Mouse (Mus musculus) embryonic facial prominence, embryonic 13.5 days (tissue): ENCODE measurements around the gene Camkk2. TPM values are rescaled to one million over a fixed set of nuclear protein-coding genes. Genes with fewer than 3 reads are reported as not detected.

Source experiments
- ATAC-seq: fragments of 200-750 bp; cut with Nextera tagmentation; 2 replicates; pipeline ENCODE4 v1.8.0; 2017; ENCODE audit warnings: low read depth; ENCODE audit not compliant: insufficient number of reproducible peaks, insufficient read depth, low FRiP score, low TSS enrichment
- H3K27ac ChIP-seq: fragments of 300-500 bp; sonication (generic); 2 replicates; pipeline ENCODE4 v1.5.1; 2015; ENCODE audit warnings: moderate library complexity, mild to moderate bottlenecking, inconsistent platforms
- H3K27me3 ChIP-seq: fragments of 300-500 bp; sonication (generic); 2 replicates; pipeline ENCODE4 v1.6.1; 2015; ENCODE audit warnings: mild to moderate bottlenecking, inconsistent platforms
- H3K36me3 ChIP-seq: fragments of 300-500 bp; sonication (generic); 2 replicates; pipeline ENCODE4 v1.6.1; 2015; ENCODE audit warnings: mild to moderate bottlenecking, inconsistent platforms
- H3K4me1 ChIP-seq: fragments of 300-500 bp; sonication (generic); 2 replicates; pipeline ENCODE4 v1.6.1; 2015; ENCODE audit warnings: inconsistent platforms
- H3K4me2 ChIP-seq: fragments of 300-500 bp; sonication (generic); 2 replicates; pipeline ENCODE4 v1.6.1; 2015; ENCODE audit warnings: moderate library complexity, mild to moderate bottlenecking, inconsistent platforms
- H3K4me3 ChIP-seq: fragments of 300-500 bp; sonication (generic); 2 replicates; pipeline ENCODE4 v1.5.1; 2015; ENCODE audit warnings: mild to moderate bottlenecking, inconsistent platforms
- H3K9ac ChIP-seq: fragments of 300-500 bp; sonication (generic); 2 replicates; pipeline ENCODE4 v1.6.1; 2015; ENCODE audit warnings: mild to moderate bottlenecking, inconsistent platforms
- H3K9me3 ChIP-seq: fragments of 300-500 bp; sonication (generic); 2 replicates; pipeline ENCODE4 v1.6.1; 2016; ENCODE audit warnings: inconsistent platforms
- WGBS: fragments of 180-500 bp; shearing (Covaris S2); methylation state at CpG from one replicate; pipeline ENCODE4 v1.1.7; 2015; ENCODE audit warnings: mixed read lengths; 5-methylcytosine and 5-hydroxymethylcytosine counted together
- polyA plus RNA-seq: library from polyadenylated mRNA; unstranded; fragments of >200 nt; fragmentation: Nextera tagmentation; extraction: Ambion mirVana; gene quantifications from 2 replicates; pipeline ENCODE4 v1.2.1, GENCODE M21; 2015

Camkk2 gene
- polyA plus RNA-seq: 39.9 and 47.3 TPM in 2 replicates

GRCm38 (mm10) chr5:122779277-122779834, at the start of gene Camkk2:
Gene Camkk2, minus strand, starts transcription at chr5:122779409.
- no peaks in the 10 kb centered on the region for H3K27me3 ChIP-seq
- peak within 1 kb of the TSS; percentile 77 for H3K4me3 ChIP-seq
- peak within 1 kb of the TSS; percentile 77 for H3K27ac ChIP-seq
- WGBS: 0% methylated on average over 59 of the region's 63 CpGs
- peak within 1 kb of the TSS; percentile 83 for H3K9ac ChIP-seq
- no peaks in the 10 kb centered on the region for H3K36me3 ChIP-seq
- peak within 1 kb of the TSS; percentile 92 for H3K4me2 ChIP-seq
- ATAC-seq: peak; percentile 79
- H3K4me1 ChIP-seq: peaks cover 22% of the 10 kb centered on the region; the same call in 1 of the 2 replicates
- H3K9me3 ChIP-seq: no peaks in the 10 kb centered on the region

GRCm38 (mm10) chr5:122825099-122825498, 45.9 kb upstream of the Camkk2 start:
- Histone ChIP-seq H3K9ac (no peak overlapping the region), H3K4me3 (no peak overlapping the region), H3K36me3 (no peaks in the 10 kb centered on the region), H3K9me3 (no peaks in the 10 kb centered on the region), H3K4me2 (no peak overlapping the region), H3K27me3 (no peaks in the 10 kb centered on the region), H3K27ac (no peak overlapping the region), H3K4me1 (peaks cover 3% of the 10 kb centered on the region)
- no peak for ATAC-seq
- whole genome bisulfite sequencing: 78% methylated on average over 8 of the region's 8 CpGs

GRCm38 (mm10) chr5:122824450-122824849, 45.2 kb upstream of the Camkk2 start:
- H3K4me1 ChIP-seq: peaks cover 9% of the 10 kb centered on the region
- WGBS: 67% methylated on average over 6 of the region's 6 CpGs
- no peaks in the 10 kb centered on the region for H3K27me3 ChIP-seq
- no peak overlapping the region for H3K4me3 ChIP-seq
- no peak overlapping the region for H3K4me2 ChIP-seq
- no peaks in the 10 kb centered on the region for H3K9me3 ChIP-seq
- ATAC-seq: no peak
- no peak overlapping the region for H3K27ac ChIP-seq
- peaks cover under 1% of the 10 kb centered on the region; the same call in 1 of the 2 replicates for H3K36me3 ChIP-seq
- no peak overlapping the region for H3K9ac ChIP-seq

GRCm38 (mm10) chr5:122823976-122824375, 44.8 kb upstream of the Camkk2 start:
- H3K4me2 ChIP-seq: no peak overlapping the region
- H3K4me1 ChIP-seq: peaks cover 12% of the 10 kb centered on the region
- no peak for ATAC-seq
- no peaks in the 10 kb centered on the region for H3K27me3 ChIP-seq
- peaks cover 4% of the 10 kb centered on the region; the same call in 1 of the 2 replicates for H3K36me3 ChIP-seq
- no peak overlapping the region for H3K9ac ChIP-seq
- no peak overlapping the region for H3K4me3 ChIP-seq
- no peaks in the 10 kb centered on the region for H3K9me3 ChIP-seq
- no peak overlapping the region for H3K27ac ChIP-seq
- 65% methylated on average over 1 of the region's 1 CpGs for WGBS

- Histone ChIP-seq H3K27ac (no peak overlapping the region), H3K4me3 (no peak overlapping the region), H3K9ac (no peak overlapping the region), H3K27me3 (no peaks in the 10 kb centered on the region), H3K36me3 (peaks cover 19% of the 10 kb centered on the region), H3K9me3 (no peaks in the 10 kb centered on the region), H3K4me1 (peaks cover 12% of the 10 kb centered on the region), H3K4me2 (no peak overlapping the region)
- ATAC-seq: no peak
- 93% methylated on average over 4 of the region's 4 CpGs for WGBS
Observed at GRCm38 (mm10) chr5:122822441-122822840, 43.2 kb upstream of the Camkk2 start.

- H3K9ac ChIP-seq: peak overlapping the region; percentile 81
- no peaks in the 10 kb centered on the region for H3K27me3 ChIP-seq
- H3K4me1 ChIP-seq: peaks cover 12% of the 10 kb centered on the region
- no peaks in the 10 kb centered on the region for H3K9me3 ChIP-seq
- peak; percentile 60 for ATAC-seq
- H3K4me3 ChIP-seq: peak overlapping the region; percentile 61
- H3K36me3 ChIP-seq: peaks cover 27% of the 10 kb centered on the region
- peak overlapping the region; percentile 95 for H3K27ac ChIP-seq
- H3K4me2 ChIP-seq: peak overlapping the region; percentile 62
- under 1% methylated on average over 10 of the region's 10 CpGs for WGBS
Observed at GRCm38 (mm10) chr5:122821524-122821885, 42.3 kb upstream of the Camkk2 start.

- H3K4me2 ChIP-seq: peak within 1 kb of the TSS; percentile 62
- peak within 1 kb of the TSS; percentile 95 for H3K27ac ChIP-seq
- H3K36me3 ChIP-seq: peaks cover 32% of the 10 kb centered on the region
- no peaks in the 10 kb centered on the region for H3K27me3 ChIP-seq
- no peaks in the 10 kb centered on the region for H3K9me3 ChIP-seq
- WGBS: under 1% methylated on average over 55 of the region's 55 CpGs
- peak; percentile 98 for ATAC-seq
- H3K9ac ChIP-seq: peak within 1 kb of the TSS; percentile 81
- H3K4me1 ChIP-seq: peaks cover 12% of the 10 kb centered on the region
- H3K4me3 ChIP-seq: peak within 1 kb of the TSS; percentile 61
Observed at GRCm38 (mm10) chr5:122820777-122821523, 41.7 kb upstream of the Camkk2 start, which contains the start of gene Anapc5. Gene Anapc5, minus strand, starts transcription at chr5:122821339.

GRCm38 (mm10) chr5:122812699-122813098, 33.5 kb upstream of the Camkk2 start:
- H3K27ac ChIP-seq: no peak overlapping the region
- H3K9ac ChIP-seq: no peak overlapping the region
- ATAC-seq: no peak
- H3K4me3 ChIP-seq: no peak overlapping the region
- WGBS: 81% methylated on average over 3 of the region's 3 CpGs
- no peaks in the 10 kb centered on the region for H3K27me3 ChIP-seq
- peaks cover 88% of the 10 kb centered on the region for H3K36me3 ChIP-seq
- H3K9me3 ChIP-seq: no peaks in the 10 kb centered on the region
- H3K4me2 ChIP-seq: no peak overlapping the region
- H3K4me1 ChIP-seq: no peaks in the 10 kb centered on the region

- peaks cover 89% of the 10 kb centered on the region for H3K36me3 ChIP-seq
- no peak for ATAC-seq
- WGBS: 88% methylated on average over 9 of the region's 9 CpGs
- no peaks in the 10 kb centered on the region for H3K27me3 ChIP-seq
- H3K4me1 ChIP-seq: no peaks in the 10 kb centered on the region
- H3K4me3 ChIP-seq: no peak overlapping the region
- no peak overlapping the region for H3K27ac ChIP-seq
- no peak overlapping the region for H3K9ac ChIP-seq
- no peak overlapping the region for H3K4me2 ChIP-seq
- H3K9me3 ChIP-seq: no peaks in the 10 kb centered on the region
Observed at GRCm38 (mm10) chr5:122811364-122812079, 32.3 kb upstream of the Camkk2 start.

- no peaks in the 10 kb centered on the region for H3K9me3 ChIP-seq
- H3K4me2 ChIP-seq: no peak overlapping the region
- no peak overlapping the region for H3K4me3 ChIP-seq
- H3K4me1 ChIP-seq: peaks cover 7% of the 10 kb centered on the region
- WGBS: 44% methylated on average over 3 of the region's 3 CpGs
- no peak for ATAC-seq
- no peak overlapping the region for H3K27ac ChIP-seq
- peaks cover 91% of the 10 kb centered on the region for H3K36me3 ChIP-seq
- H3K9ac ChIP-seq: no peak overlapping the region
- H3K27me3 ChIP-seq: no peaks in the 10 kb centered on the region
Observed at GRCm38 (mm10) chr5:122805503-122805902, 26.3 kb upstream of the Camkk2 start.

- Histone ChIP-seq H3K27ac (0 out of 2 replicates have a peak overlapping the region, but pooled peaks have one; percentile 16), H3K9ac (no peak overlapping the region), H3K36me3 (peaks cover 96% of the 10 kb centered on the region), H3K4me3 (no peak overlapping the region), H3K9me3 (no peaks in the 10 kb centered on the region), H3K4me2 (no peak overlapping the region), H3K27me3 (no peaks in the 10 kb centered on the region), H3K4me1 (peaks cover 25% of the 10 kb centered on the region)
- 50% methylated on average over 9 of the region's 9 CpGs for WGBS
- no peak for ATAC-seq
Observed at GRCm38 (mm10) chr5:122802706-122803105, 23.5 kb upstream of the Camkk2 start.
